Mouse (Mus musculus): ENCODE measurements at regions not wholly inside any gene's neighbourhood (a gene's known extent, or its start where the extent isn't known, plus 50 kb on each side); places are given as distances from the start of the nearest gene placed in this dataset.

- H3K4me3 ChIP-seq (ENCODE audit: control insufficient read depth, low read depth, low read length): no peak overlapping the region
- 0 out of 2 replicates have a peak, but pooled peaks cover 2% of the 10 kb centered on the region for H3K27me3 ChIP-seq (ENCODE audit: control insufficient read depth, insufficient read depth, low read length)
- H3K36me3 ChIP-seq (ENCODE audit: control insufficient read depth, insufficient read depth, low read length): no peaks in the 10 kb centered on the region
- peaks cover 4% of the 10 kb centered on the region for H3K4me1 ChIP-seq (ENCODE audit: control insufficient read depth, insufficient read depth, low read length)
- no peak overlapping the region for H3K27ac ChIP-seq (ENCODE audit: control insufficient read depth, insufficient read depth, low read depth, low read length)
- TF ChIP-seq POLR2A (IDR thresholded peaks at IDR 0.05; ENCODE audit: control insufficient read depth, low read depth, low read length) (no peak), CTCF (IDR thresholded peaks at IDR 0.05; ENCODE audit: control insufficient read depth, insufficient read depth, insufficient replicate concordance, low read depth, low read length) (no peak)
Observed at GRCm38 (mm10) chr16:78459996-78460395, 83.0 kb upstream of the Btg3 start.

GRCm38 (mm10) chr16:78457731-78458151 is 80.7 kb upstream of the Btg3 start:
- Histone ChIP-seq H3K4me1 (ENCODE audit: control insufficient read depth, insufficient read depth, low read length) (peaks cover 7% of the 10 kb centered on the region), H3K36me3 (ENCODE audit: control insufficient read depth, insufficient read depth, low read length) (no peaks in the 10 kb centered on the region), H3K4me3 (ENCODE audit: control insufficient read depth, low read depth, low read length) (no peak overlapping the region), H3K27me3 (ENCODE audit: control insufficient read depth, insufficient read depth, low read length) (0 out of 2 replicates have a peak, but pooled peaks cover 2% of the 10 kb centered on the region), H3K27ac (ENCODE audit: control insufficient read depth, insufficient read depth, low read depth, low read length) (no peak overlapping the region)
- TF ChIP-seq CTCF (IDR thresholded peaks at IDR 0.05; ENCODE audit: control insufficient read depth, insufficient read depth, insufficient replicate concordance, low read depth, low read length) (no peak), POLR2A (IDR thresholded peaks at IDR 0.05; ENCODE audit: control insufficient read depth, low read depth, low read length) (no peak)

- Histone ChIP-seq H3K4me1 (ENCODE audit: control insufficient read depth, insufficient read depth, low read length) (peaks cover 7% of the 10 kb centered on the region), H3K27ac (ENCODE audit: control insufficient read depth, insufficient read depth, low read depth, low read length) (no peak overlapping the region), H3K27me3 (ENCODE audit: control insufficient read depth, insufficient read depth, low read length) (0 out of 2 replicates have a peak, but pooled peaks cover 2% of the 10 kb centered on the region), H3K36me3 (ENCODE audit: control insufficient read depth, insufficient read depth, low read length) (no peaks in the 10 kb centered on the region), H3K4me3 (ENCODE audit: control insufficient read depth, low read depth, low read length) (peak overlapping the region; percentile 39)
- TF ChIP-seq POLR2A (IDR thresholded peaks at IDR 0.05; ENCODE audit: control insufficient read depth, low read depth, low read length) (no peak), CTCF (IDR thresholded peaks at IDR 0.05; ENCODE audit: control insufficient read depth, insufficient read depth, insufficient replicate concordance, low read depth, low read length) (no peak)
Observed at GRCm38 (mm10) chr16:78456345-78456744, 79.4 kb upstream of the Btg3 start.

GRCm38 (mm10) chr16:78454509-78454908 is 77.5 kb upstream of the Btg3 start:
- Histone ChIP-seq H3K4me1 (ENCODE audit: control insufficient read depth, insufficient read depth, low read length) (peaks cover 5% of the 10 kb centered on the region), H3K36me3 (ENCODE audit: control insufficient read depth, insufficient read depth, low read length) (no peaks in the 10 kb centered on the region), H3K27ac (ENCODE audit: control insufficient read depth, insufficient read depth, low read depth, low read length) (no peak overlapping the region), H3K27me3 (ENCODE audit: control insufficient read depth, insufficient read depth, low read length) (0 out of 2 replicates have a peak, but pooled peaks cover 2% of the 10 kb centered on the region), H3K4me3 (ENCODE audit: control insufficient read depth, low read depth, low read length) (peak overlapping the region; percentile 82)
- TF ChIP-seq POLR2A (IDR thresholded peaks at IDR 0.05; ENCODE audit: control insufficient read depth, low read depth, low read length) (peak; percentile 57; the same call in 1 of the 2 replicates), CTCF (IDR thresholded peaks at IDR 0.05; ENCODE audit: control insufficient read depth, insufficient read depth, insufficient replicate concordance, low read depth, low read length) (no peak)

- TF ChIP-seq POLR2A (IDR thresholded peaks at IDR 0.05; ENCODE audit: control insufficient read depth, low read depth, low read length): no peak
- TF ChIP-seq CTCF (IDR thresholded peaks at IDR 0.05; ENCODE audit: control insufficient read depth, insufficient read depth, insufficient replicate concordance, low read depth, low read length): peak; percentile 45; the same call in 1 of the 2 replicates
- Histone ChIP-seq H3K27ac (ENCODE audit: control insufficient read depth, insufficient read depth, low read depth, low read length) (no peak overlapping the region), H3K4me1 (ENCODE audit: control insufficient read depth, insufficient read depth, low read length) (peaks cover 3% of the 10 kb centered on the region), H3K4me3 (ENCODE audit: control insufficient read depth, low read depth, low read length) (no peak overlapping the region), H3K27me3 (ENCODE audit: control insufficient read depth, insufficient read depth, low read length) (0 out of 2 replicates have a peak, but pooled peaks cover 2% of the 10 kb centered on the region), H3K36me3 (ENCODE audit: control insufficient read depth, insufficient read depth, low read length) (no peaks in the 10 kb centered on the region)
Observed at GRCm38 (mm10) chr16:78452303-78452702, 75.3 kb upstream of the Btg3 start.

GRCm38 (mm10) chr16:78451750-78452149 is 74.8 kb upstream of the Btg3 start:
- Histone ChIP-seq H3K27ac (ENCODE audit: control insufficient read depth, insufficient read depth, low read depth, low read length) (no peak overlapping the region), H3K36me3 (ENCODE audit: control insufficient read depth, insufficient read depth, low read length) (no peaks in the 10 kb centered on the region), H3K27me3 (ENCODE audit: control insufficient read depth, insufficient read depth, low read length) (0 out of 2 replicates have a peak, but pooled peaks cover 2% of the 10 kb centered on the region), H3K4me1 (ENCODE audit: control insufficient read depth, insufficient read depth, low read length) (peaks cover 3% of the 10 kb centered on the region), H3K4me3 (ENCODE audit: control insufficient read depth, low read depth, low read length) (no peak overlapping the region)
- TF ChIP-seq POLR2A (IDR thresholded peaks at IDR 0.05; ENCODE audit: control insufficient read depth, low read depth, low read length) (no peak), CTCF (IDR thresholded peaks at IDR 0.05; ENCODE audit: control insufficient read depth, insufficient read depth, insufficient replicate concordance, low read depth, low read length) (no peak)

GRCm38 (mm10) chr16:78451251-78451650 is 74.3 kb upstream of the Btg3 start:
- no peak overlapping the region for H3K4me3 ChIP-seq (ENCODE audit: control insufficient read depth, low read depth, low read length)
- TF ChIP-seq POLR2A (IDR thresholded peaks at IDR 0.05; ENCODE audit: control insufficient read depth, low read depth, low read length): no peak
- TF ChIP-seq CTCF (IDR thresholded peaks at IDR 0.05; ENCODE audit: control insufficient read depth, insufficient read depth, insufficient replicate concordance, low read depth, low read length): no peak
- H3K27me3 ChIP-seq (ENCODE audit: control insufficient read depth, insufficient read depth, low read length): no peaks in the 10 kb centered on the region
- no peak overlapping the region for H3K27ac ChIP-seq (ENCODE audit: control insufficient read depth, insufficient read depth, low read depth, low read length)
- peaks cover 3% of the 10 kb centered on the region for H3K4me1 ChIP-seq (ENCODE audit: control insufficient read depth, insufficient read depth, low read length)
- H3K36me3 ChIP-seq (ENCODE audit: control insufficient read depth, insufficient read depth, low read length): no peaks in the 10 kb centered on the region

Measured in testis, adult 2 months (tissue).